Mouse (Mus musculus) forebrain, embryonic 13.5 days (tissue): ENCODE data around the gene Sncb. TPM values are rescaled to one million over a fixed set of nuclear protein-coding genes. Genes with fewer than 3 reads are reported as not detected.
"Not testable (repeated sequence)": the region's sequence is repeated elsewhere in the genome, so short reads cannot be mapped to it uniquely, and the experiment has no call there.

Experiments
- ATAC-seq: fragments of 200-750 bp; cut with Nextera tagmentation; 2 replicates; pipeline ENCODE4 v1.8.0; 2017
- H3K27ac ChIP-seq: fragments of 300-500 bp; sonication (generic); 2 replicates; pipeline ENCODE4 v1.5.1; 2015; ENCODE audit warnings: inconsistent platforms, mild to moderate bottlenecking, moderate library complexity
- H3K27me3 ChIP-seq: fragments of 300-500 bp; sonication (generic); 2 replicates; pipeline ENCODE4 v1.6.1; 2015; ENCODE audit warnings: mild to moderate bottlenecking, inconsistent platforms
- H3K36me3 ChIP-seq: fragments of 300-500 bp; sonication (generic); 2 replicates; pipeline ENCODE4 v1.6.1; 2015; ENCODE audit warnings: mild to moderate bottlenecking, inconsistent platforms; ENCODE audit not compliant: poor library complexity, severe bottlenecking
- H3K4me1 ChIP-seq: fragments of 300-500 bp; sonication (generic); 2 replicates; pipeline ENCODE4 v1.6.1; 2015; ENCODE audit warnings: inconsistent platforms
- H3K4me2 ChIP-seq: fragments of 300-500 bp; sonication (generic); 2 replicates; pipeline ENCODE4 v1.6.1; 2015; ENCODE audit warnings: inconsistent platforms, mild to moderate bottlenecking, moderate library complexity
- H3K4me3 ChIP-seq: fragments of 300-500 bp; sonication (generic); 2 replicates; pipeline ENCODE4 v1.5.1; 2015; ENCODE audit warnings: mild to moderate bottlenecking, inconsistent platforms
- H3K9ac ChIP-seq: fragments of 300-500 bp; sonication (generic); 2 replicates; pipeline ENCODE4 v1.6.1; 2015; ENCODE audit warnings: mild to moderate bottlenecking, inconsistent platforms
- H3K9me3 ChIP-seq: fragments of 300-500 bp; sonication (generic); replicated peaks from 2 replicates; pipeline ENCODE4 v1.6.1; 2016; ENCODE audit warnings: inconsistent platforms
- WGBS: fragments of 180-500 bp; shearing (Covaris S2); methylation state at CpG from one replicate; pipeline ENCODE4 v1.1.7; 2015; 5-methylcytosine and 5-hydroxymethylcytosine counted together
- polyA plus RNA-seq: library from polyadenylated mRNA; unstranded; fragments of >200 nt; fragmentation: Nextera tagmentation; extraction: Ambion mirVana; gene quantifications from 2 replicates; pipeline ENCODE4 v1.2.1, GENCODE M21; 2015

The Sncb gene
- polyA plus RNA-seq, 1 experiment from 2014 or later, result 9.1 TPM

DNA sequence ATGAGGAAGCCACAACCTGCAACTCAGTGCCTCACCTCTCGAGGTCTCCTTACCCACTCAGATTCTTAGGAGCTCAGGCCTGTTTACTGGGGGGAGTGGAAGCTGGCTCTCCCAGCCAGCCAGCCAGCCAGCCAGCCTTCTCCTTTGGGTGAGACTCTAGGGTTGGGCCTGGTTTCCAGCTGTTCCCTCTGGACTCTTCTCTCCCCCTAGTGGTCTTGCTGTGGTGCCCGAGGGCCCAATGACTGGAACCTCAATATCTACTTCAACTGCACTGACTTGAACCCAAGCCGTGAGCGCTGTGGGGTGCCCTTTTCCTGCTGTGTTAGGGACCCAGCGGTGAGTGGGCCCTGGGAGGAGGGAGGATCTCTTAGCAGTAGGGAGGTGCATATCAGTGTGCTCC, 28.4 kb upstream of the Sncb start:
- H3K36me3 ChIP-seq, result no peaks in the 10 kb centered on the region
- WGBS, result 44% methylated on average over 5 of the region's 5 CpGs
- no peaks in the 10 kb centered on the region for H3K9me3 ChIP-seq
- peaks cover 8% of the 10 kb centered on the region for H3K4me1 ChIP-seq
- no peak overlapping the region for H3K27ac ChIP-seq
- no peak for ATAC-seq
- no peak overlapping the region for H3K4me2 ChIP-seq
- H3K9ac ChIP-seq, result no peak overlapping the region
- peaks cover 35% of the 10 kb centered on the region for H3K27me3 ChIP-seq
- no peak overlapping the region for H3K4me3 ChIP-seq

DNA sequence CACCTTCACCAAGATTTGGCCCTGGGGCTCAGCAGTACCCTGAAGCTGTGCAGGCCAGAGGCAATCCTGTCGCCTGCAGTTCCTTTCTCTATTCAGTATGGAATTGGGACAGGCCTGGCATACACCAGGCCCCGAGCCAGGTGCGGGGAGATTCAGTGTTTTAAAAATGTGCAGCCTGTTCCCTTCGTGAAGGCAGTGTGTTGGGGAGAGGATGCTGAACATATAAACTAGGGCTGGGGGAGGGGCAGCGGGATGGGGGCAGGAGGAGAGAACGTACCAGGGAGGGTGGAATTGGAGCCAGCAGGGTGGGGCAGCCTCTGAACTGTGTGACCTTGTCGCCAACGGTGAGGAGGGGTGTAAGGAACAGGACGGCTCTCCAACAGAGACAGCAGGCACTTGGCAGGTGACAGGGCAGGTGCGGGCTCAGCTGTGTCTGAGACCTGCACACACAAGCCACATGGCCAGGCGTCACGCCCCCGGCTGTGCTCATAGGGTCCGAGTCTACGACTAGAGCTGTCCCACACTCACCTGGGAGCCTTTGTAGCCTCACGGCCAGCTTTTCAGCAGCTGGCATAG, 27.7 kb upstream of the Sncb start:
- Histone ChIP-seq H3K4me1 (peaks cover 14% of the 10 kb centered on the region), H3K9me3 (no peaks in the 10 kb centered on the region), H3K4me3 (no peak overlapping the region), H3K4me2 (no peak overlapping the region), H3K27me3 (peaks cover 35% of the 10 kb centered on the region), H3K27ac (no peak overlapping the region), H3K9ac (no peak overlapping the region), H3K36me3 (no peaks in the 10 kb centered on the region)
- no peak for ATAC-seq
- WGBS, result 75% methylated on average over 16 of the region's 16 CpGs

DNA sequence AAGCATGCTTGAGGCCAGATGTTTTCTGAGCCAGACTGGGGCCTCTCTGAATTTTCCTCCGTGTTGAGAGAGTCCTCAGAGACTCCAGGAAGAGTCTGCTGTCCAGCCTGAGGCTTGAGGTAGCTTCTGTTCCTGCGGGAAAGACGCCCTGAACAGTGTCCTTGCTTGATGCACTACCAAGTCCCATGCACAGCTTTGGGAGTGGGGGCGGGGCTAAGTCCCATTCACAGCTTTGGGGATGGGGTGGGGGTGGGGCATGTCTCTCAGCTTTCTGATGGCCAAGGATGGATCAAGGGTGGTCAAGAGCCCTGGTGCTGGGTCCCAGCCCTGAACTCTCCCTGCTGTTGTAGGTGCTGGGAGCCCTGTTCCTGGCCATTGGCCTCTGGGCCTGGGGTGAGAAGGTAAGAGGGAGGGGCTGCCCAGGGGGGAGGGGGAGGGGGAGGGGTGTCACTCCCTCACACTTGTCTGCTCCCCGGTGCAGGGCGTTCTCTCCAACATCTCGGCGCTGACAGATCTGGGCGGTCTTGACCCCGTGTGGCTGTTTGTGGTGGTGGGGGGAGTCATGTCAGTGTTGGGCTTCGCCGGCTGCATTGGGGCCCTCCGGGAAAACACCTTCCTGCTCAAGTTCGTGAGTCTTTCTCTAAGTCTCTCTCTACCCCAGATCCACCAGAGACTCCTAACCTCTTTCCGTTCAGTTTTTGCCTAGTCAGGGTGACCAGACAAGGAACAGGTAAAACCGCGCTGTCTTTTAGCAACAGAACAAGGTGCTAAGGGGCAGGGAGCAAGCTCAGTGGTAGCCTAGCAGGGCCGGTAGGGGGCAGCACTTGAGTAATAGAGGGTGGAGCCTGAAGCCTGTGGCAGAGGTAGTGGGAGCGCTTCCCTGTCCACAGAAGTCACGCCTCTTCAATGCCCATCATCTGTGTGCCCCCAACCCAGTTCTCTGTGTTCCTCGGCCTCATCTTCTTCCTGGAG, 26.1 kb upstream of the Sncb start:
- Histone ChIP-seq H3K27me3 (peaks cover 24% of the 10 kb centered on the region), H3K4me2 (no peak overlapping the region), H3K9me3 (no peaks in the 10 kb centered on the region), H3K4me3 (no peak overlapping the region), H3K27ac (no peak overlapping the region), H3K36me3 (no peaks in the 10 kb centered on the region), H3K4me1 (peaks cover 16% of the 10 kb centered on the region), H3K9ac (no peak overlapping the region)
- 25% methylated on average over 21 of the region's 21 CpGs for WGBS
- ATAC-seq, result no peak

DNA sequence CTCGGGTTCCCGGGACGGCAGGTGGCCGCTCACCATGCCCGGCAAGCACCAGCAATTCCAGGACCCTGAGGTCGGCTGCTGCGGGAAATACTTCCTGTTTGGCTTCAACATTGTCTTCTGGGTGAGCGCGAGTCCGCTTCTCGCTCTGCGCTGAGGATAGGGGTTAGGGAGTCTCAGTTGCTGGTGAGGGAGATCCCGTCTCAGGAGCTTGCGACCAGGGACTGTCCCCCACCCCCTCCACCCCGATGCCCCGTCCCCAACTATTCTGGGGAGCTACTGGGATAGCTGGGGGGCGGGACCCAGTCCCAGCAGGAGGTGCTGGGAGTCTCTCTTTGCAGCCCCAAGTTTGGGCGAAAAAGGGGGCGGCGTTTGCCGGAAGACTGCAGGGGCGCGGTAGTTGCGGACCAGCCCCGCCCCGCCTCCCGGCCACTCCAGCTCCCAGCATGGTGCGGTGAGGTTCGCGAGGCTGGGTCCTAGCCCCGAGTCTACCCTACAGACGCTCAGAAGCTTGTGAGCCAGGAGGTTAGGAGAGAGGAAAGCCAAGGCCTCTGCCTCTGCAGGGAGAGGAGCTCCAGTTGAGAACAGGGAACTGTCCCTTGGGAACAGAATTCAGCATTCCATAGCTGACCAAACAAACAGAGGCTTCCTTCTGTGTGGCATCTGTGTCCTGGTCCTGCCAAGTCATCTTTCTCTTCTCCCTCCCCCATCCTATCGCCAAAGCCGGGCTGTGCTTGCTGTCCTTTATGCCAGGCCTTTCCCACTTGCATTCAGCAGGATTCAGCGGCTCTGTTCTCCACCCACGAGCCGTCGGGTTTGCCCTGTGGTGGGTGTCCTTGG, 23.4 kb upstream of the Sncb start:
- Histone ChIP-seq H3K27ac (no peak overlapping the region; the same call in 1 of the 2 replicates), H3K9ac (peak overlapping the region; percentile 65), H3K27me3 (peaks cover 22% of the 10 kb centered on the region), H3K4me2 (peak overlapping the region; percentile 93), H3K4me3 (peak overlapping the region; percentile 58), H3K4me1 (peaks cover 16% of the 10 kb centered on the region), H3K36me3 (no peaks in the 10 kb centered on the region), H3K9me3 (no peaks in the 10 kb centered on the region)
- ATAC-seq, result peak; percentile 52
- 2% methylated on average over 38 of the region's 38 CpGs for WGBS

DNA sequence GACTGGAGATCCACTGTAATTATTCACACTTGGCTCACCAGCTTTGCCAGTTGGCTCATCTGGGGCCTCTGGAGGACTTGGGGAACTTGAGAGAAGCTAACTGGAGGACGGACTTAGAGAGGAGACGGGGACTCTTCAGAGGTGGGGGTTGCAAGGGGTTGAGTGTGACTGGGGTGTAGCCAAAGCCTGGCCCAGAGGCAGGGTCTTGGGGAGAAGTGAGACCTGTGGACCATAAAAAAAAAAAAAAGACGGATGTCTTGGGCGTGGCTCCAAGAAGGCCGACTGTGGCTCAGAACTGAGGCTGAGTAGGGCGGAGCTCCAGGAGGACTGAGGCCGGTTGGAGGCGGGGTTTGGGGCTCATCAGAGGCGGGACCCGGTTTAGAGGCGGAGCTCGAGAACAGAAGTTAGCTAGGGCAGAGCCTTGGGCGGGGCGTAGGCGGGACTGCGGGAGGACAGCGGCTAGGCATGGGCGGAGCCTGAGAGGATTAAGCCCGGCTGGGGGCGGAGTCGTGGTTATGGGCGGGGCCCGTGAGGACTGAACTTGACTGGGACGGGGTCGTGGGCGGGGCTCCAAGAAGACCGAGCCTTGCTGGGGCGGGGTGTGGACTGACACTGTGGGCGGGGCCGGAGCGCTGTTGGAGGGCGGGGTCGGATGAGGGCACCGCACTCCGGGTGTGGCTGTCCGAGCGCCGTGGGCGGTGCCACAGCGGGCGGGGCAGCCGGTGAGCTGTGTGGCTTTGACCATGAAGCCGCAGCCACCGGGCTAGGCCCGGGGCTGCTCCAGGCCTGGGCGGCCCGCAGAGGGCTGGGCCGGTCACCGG, 22.6 kb upstream of the Sncb start, which contains the start of gene Tspan17:
Tspan17 (plus strand) TSS at position 638 of the 821 bp plus-strand sequence.
- no peaks in the 10 kb centered on the region for H3K36me3 ChIP-seq
- peak; percentile 87 for ATAC-seq
- peak within 1 kb of the TSS; percentile 65 for H3K9ac ChIP-seq
- H3K4me3 ChIP-seq, result peak within 1 kb of the TSS; percentile 58
- peaks cover 20% of the 10 kb centered on the region for H3K27me3 ChIP-seq
- H3K4me2 ChIP-seq, result peak within 1 kb of the TSS; percentile 93
- H3K27ac ChIP-seq, result no peak within 1 kb of the TSS; the same call in 1 of the 2 replicates
- WGBS, result 2% methylated on average over 44 of the region's 49 CpGs
- H3K4me1 ChIP-seq, result peaks cover 16% of the 10 kb centered on the region
- no peaks in the 10 kb centered on the region for H3K9me3 ChIP-seq

DNA sequence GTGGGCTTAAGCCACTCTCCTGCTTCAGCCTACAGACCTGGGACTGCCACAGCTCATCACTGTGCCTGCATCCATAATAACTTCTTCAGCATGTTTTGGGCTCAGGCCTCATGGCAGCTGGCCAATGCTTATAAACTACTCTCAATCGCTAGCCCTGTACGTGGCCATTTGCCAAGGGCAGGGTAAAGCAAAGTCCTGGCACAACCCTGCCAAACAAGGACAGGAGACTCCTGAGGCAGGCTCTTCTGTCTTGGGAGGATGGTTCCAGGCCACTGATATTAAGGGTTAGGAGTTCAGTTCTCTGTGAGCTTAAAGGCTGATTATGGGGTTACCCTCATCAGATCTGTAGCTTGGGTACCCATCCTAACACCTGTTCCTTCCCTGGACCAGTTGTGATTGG, 21.2 kb upstream of the Sncb start:
- not testable (repeated sequence) for H3K9me3 ChIP-seq, H3K36me3 ChIP-seq, H3K9ac ChIP-seq, H3K4me2 ChIP-seq, H3K4me3 ChIP-seq, ATAC-seq, H3K27ac ChIP-seq
- WGBS, result 46% methylated on average over 2 of the region's 2 CpGs
- peaks cover 20% of the 10 kb centered on the region for H3K27me3 ChIP-seq
- peaks cover 16% of the 10 kb centered on the region for H3K4me1 ChIP-seq

DNA sequence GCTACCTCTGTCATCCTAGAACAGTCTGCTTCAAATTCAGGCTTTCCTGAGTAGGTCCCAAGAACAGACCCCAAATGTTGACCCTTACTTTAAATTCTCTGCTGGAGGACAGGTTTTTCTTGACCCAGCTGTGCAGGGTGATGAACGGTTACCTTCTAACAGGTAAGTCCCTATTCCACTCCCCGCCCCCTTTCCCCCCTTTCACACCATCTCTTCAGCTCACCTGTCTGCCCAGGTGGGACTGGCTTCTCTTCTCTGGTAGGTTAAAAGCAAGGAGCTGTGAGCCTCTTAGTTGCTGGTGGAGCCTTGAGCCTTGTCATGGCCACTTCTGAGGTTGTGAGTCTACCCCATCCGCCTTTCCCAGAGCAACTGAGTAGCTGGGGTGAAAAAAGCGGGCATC, 17.3 kb upstream of the Sncb start, which contains the start of gene Eif4e1b:
Eif4e1b (plus strand) TSS at position 301 of the 400 bp plus-strand sequence.
- Histone ChIP-seq H3K9me3 (no peaks in the 10 kb centered on the region), H3K36me3 (no peaks in the 10 kb centered on the region), H3K27me3 (no peaks in the 10 kb centered on the region), H3K27ac (no peak within 1 kb of the TSS), H3K9ac (no peak within 1 kb of the TSS), H3K4me1 (peaks cover 8% of the 10 kb centered on the region), H3K4me2 (no peak within 1 kb of the TSS), H3K4me3 (no peak within 1 kb of the TSS)
- no peak for ATAC-seq
- WGBS, result 93% methylated on average over 4 of the region's 4 CpGs

DNA sequence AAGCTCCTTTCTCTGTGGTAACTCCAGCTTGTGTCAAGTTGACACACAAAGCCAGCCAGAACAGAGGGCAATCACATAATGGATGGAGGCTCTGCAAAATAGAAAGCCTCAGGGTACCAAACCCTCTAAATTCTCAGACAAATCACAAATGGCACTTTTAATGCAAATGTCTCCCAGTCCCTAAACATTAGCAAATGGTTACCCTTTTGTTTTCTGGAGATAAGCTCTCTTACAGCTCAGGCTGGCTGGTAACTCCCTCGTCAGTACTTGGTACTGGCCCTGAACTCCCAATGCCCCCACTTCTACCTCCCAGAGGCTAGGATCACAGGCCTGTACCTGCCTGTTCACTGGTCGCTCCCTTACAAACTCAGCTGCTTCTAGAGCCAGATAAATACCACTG, 16.8 kb upstream of the Sncb start:
- Histone ChIP-seq H3K27ac (no peak overlapping the region), H3K4me3 (no peak overlapping the region), H3K27me3 (no peaks in the 10 kb centered on the region), H3K36me3 (no peaks in the 10 kb centered on the region), H3K4me1 (peaks cover 8% of the 10 kb centered on the region), H3K4me2 (no peak overlapping the region), H3K9ac (no peak overlapping the region), H3K9me3 (no peaks in the 10 kb centered on the region)
- WGBS, result 36% methylated on average over 2 of the region's 2 CpGs
- no peak for ATAC-seq

DNA sequence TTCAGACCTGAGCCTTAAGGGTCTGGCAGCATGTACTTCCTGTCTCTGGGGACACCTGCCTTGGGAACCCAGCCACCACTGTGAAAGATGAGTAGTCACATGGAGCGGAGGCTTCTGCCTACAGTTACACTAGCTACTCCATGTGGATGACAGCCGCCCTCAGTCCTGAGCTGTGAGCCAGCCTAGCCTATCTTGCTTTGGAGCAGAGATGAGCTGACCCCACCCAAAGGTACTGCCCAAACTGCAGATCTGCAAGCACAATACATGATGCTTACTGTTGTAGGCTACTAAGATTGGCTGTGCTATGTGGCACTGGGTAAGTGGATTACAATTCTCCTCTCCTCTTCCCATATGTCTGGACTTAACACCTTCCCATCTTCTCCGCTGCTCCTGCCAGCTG, 14.7 kb upstream of the Sncb start:
- H3K36me3 ChIP-seq, result no peaks in the 10 kb centered on the region
- no peaks in the 10 kb centered on the region for H3K9me3 ChIP-seq
- no peak overlapping the region for H3K4me3 ChIP-seq
- ATAC-seq, result no peak
- H3K27ac ChIP-seq, result peak overlapping the region; percentile 25; the same call in 1 of the 2 replicates
- no peak overlapping the region for H3K9ac ChIP-seq
- no peak overlapping the region for H3K4me2 ChIP-seq
- H3K27me3 ChIP-seq, result no peaks in the 10 kb centered on the region
- 88% methylated on average over 3 of the region's 3 CpGs for WGBS
- H3K4me1 ChIP-seq, result peaks cover 8% of the 10 kb centered on the region

DNA sequence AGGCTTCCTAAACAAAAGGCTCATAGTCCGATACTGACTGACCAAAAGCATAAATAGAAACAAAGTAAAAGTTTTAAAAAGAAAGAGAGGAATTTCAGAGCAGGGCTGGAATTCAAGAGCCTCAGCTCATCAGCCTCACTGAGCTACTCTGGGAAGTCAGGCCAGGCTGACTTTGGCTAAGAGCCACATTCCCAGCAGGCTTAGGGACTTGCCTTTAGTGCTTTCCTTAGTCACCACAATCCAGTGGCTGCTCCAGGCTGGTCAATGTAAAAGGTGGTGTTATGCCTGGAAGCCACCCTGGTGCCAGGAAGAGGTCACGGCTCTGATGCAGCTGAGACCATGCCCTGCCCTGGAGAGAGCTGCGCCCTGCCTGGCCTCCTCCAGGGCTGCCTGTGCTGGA, 14.2 kb upstream of the Sncb start:
- Histone ChIP-seq H3K4me2 (no peak overlapping the region), H3K27ac (peak overlapping the region; percentile 25; the same call in 1 of the 2 replicates), H3K4me3 (no peak overlapping the region), H3K9me3 (no peaks in the 10 kb centered on the region), H3K27me3 (no peaks in the 10 kb centered on the region), H3K9ac (no peak overlapping the region), H3K36me3 (no peaks in the 10 kb centered on the region), H3K4me1 (peaks cover 8% of the 10 kb centered on the region)
- ATAC-seq, result no peak
- WGBS, result 74% methylated on average over 3 of the region's 3 CpGs

DNA sequence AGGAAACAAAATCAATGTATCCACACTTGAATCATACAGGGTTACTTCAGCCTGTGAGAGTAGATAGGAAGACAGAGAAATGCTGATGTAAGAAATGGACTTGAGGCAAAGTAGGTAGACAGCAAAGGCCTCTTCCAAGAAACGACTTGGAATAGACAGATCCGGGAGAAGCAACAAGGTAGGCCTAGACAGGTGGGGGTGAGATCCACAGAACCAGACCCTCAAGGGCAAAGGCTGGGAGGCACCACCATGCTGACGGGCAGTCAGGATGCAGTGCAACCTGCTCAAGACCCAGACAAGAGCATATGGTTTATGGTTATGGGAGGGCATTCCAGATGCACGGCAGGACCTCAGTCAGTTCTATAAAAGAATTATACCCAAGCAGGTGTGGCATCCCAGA, 617 bp upstream of the Sncb start:
- H3K4me3 ChIP-seq, result no peak overlapping the region
- H3K4me1 ChIP-seq, result peaks cover 25% of the 10 kb centered on the region
- H3K27ac ChIP-seq, result no peak overlapping the region
- 0 out of 2 replicates have a peak overlapping the region, but pooled peaks have one; percentile 88 for H3K4me2 ChIP-seq
- 72% methylated on average over 4 of the region's 4 CpGs for WGBS
- peaks cover 62% of the 10 kb centered on the region for H3K27me3 ChIP-seq
- ATAC-seq, result no peak
- H3K36me3 ChIP-seq, result no peaks in the 10 kb centered on the region
- H3K9ac ChIP-seq, result no peak overlapping the region
- H3K9me3 ChIP-seq, result no peaks in the 10 kb centered on the region
